Mouse (Mus musculus) retina, postnatal 7 days (tissue): ENCODE measurements around the gene Rad54l2.

Source experiments
- DNase-seq: peaks from one replicate; pipeline ENCODE4 v3.0.0-alpha.2; 2012; ENCODE audit warnings: low read depth, low spot score

The Rad54l2 gene

DNA sequence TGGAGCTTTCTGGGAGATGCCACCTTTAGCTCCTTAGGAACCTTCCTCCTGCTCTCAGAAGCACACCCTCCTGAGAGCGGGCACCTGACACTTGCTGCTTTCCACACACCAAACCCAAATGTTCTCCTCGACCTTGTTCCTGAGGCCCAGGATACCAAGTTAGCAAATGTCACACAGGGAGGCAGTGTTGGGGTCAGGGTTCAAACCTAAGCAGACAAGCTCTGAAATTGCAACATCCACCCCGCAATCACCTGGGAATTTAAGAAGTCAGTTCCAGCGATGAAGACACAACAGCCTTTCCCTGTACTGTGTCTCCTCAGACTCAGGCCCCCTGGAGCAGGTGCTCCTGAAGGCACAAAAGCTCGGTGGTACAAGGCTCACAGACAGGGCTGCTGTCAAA lies 111.3 kb downstream of the Rad54l2 start:
- DNase-seq, result no peak

GRCm38 (mm10) chr9:106676571-106676970 lies 112.4 kb downstream of the Rad54l2 start:
- no peak for DNase-seq

- DNase-seq, result no peak
Observed at GRCm38 (mm10) chr9:106675965-106676364, 113.0 kb downstream of the Rad54l2 start.

- DNase-seq, result peak; percentile 78
Observed at GRCm38 (mm10) chr9:106675480-106675879, 113.5 kb downstream of the Rad54l2 start.

GRCm38 (mm10) chr9:106673860-106674259 lies 115.1 kb downstream of the Rad54l2 start:
- DNase-seq, result no peak

GRCm38 (mm10) chr9:106664856-106665255 lies 124.1 kb downstream of the Rad54l2 start:
- no peak for DNase-seq

GRCm38 (mm10) chr9:106664433-106664832 lies 124.6 kb downstream of the Rad54l2 start:
- no peak for DNase-seq

DNA sequence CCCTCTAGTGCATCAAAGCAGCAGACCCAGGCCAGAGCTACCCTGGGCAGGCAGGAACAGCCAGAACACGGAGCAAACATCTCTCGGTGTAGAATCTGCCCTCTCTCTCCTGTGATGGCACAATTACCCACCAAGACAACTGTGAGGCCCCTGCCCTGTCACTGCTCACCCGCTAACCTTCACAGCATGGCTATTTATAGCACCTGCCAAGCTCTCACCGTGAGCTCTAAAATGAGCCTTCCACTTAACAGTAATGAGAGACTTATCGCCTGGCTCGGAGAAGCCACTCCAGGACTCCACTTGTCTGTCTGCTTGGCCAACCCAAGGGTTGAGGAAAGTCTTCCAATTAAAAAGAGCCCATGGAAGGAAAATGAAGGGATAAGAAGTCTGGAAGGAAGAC lies 125.8 kb downstream of the Rad54l2 start:
- no peak for DNase-seq

DNA sequence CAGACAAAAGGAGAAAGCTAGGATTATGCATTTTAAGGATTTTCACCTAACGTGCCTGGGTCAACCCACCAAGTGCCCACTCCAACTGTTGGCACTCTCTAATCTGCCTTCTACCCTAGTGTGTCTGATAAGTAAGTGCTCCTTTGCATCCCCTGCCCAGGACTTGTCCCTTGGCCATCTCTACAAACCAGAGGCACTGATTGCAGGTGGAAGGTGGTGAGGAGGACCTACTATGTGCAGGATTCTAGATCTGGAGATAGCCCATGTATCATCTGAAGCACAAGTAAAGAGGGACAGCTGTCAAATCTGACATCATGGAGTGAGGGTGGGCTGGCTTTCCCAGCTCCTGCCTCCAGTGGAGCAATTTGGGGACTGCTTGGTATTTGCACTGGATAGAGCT lies 129.1 kb downstream of the Rad54l2 start:
- no peak for DNase-seq

DNA sequence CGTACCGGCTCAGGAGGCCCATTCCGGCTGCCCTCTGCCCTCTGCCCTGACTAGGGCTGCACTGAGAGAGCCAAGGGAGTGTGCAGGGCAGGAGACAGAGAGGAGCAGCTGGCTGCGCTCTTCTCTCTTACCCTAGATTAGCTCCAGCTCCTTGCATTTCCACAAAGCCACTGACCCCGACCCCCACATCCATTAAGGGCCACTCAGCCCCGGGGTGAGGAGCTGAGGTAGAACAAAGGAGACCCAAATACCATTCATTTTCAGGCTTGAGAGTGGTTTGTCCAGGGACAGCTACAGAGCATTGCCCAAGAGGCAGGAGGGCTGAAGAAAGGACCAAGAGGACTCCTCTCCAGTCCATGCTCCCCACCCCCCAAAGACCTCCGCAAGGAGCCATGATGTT lies 129.6 kb downstream of the Rad54l2 start:
- no peak for DNase-seq

DNA sequence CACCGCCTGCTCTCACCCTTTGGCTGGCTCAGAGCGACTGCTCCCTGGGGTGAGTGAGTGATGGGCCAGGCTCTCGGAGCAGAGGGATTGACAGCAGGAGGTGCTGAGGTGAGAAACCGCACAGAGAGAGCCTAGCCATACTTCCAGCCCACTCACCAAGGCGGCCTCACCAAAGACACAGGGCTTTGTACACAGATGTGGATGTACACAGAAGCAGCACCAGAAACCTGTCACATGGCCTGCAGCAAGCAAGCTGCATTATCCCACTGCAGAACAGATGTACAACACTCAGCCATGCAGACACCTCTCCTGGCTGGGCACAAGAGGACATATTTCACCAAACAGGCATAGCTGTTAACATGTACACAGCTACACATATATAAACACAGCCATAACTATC lies 131.4 kb downstream of the Rad54l2 start:
- no peak for DNase-seq

DNA sequence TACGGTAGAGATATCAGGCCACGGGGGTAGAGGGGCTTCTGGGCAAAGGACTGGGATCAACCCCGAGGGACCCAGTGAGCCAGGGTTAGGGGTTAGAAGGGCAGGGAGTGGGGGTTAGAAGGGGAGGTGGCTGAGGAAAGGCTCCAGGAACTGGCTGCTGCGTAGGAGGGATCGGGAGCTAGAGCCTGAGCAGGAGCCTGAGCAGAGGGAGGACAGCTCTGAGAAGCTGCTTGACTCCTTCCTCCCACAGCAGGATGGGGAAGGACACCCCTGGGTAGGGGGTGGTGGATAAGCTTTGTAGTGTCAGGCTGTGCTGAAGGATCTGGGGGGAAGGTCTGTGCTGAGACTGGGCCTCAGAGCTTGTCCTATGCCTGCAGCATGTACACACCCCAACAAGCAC lies 132.2 kb downstream of the Rad54l2 start:
- DNase-seq, result no peak

GRCm38 (mm10) chr9:106655884-106656720 lies 132.9 kb downstream of the Rad54l2 start, which contains the start of gene Grm2:
Gene Grm2, minus strand, starts transcription at chr9:106656082.
- no peak for DNase-seq

- DNase-seq, result no peak
Observed at GRCm38 (mm10) chr9:106652720-106653119, 136.3 kb downstream of the Rad54l2 start.

GRCm38 (mm10) chr9:106647226-106647625 lies 141.8 kb downstream of the Rad54l2 start:
- DNase-seq, result no peak

- DNase-seq, result no peak
Observed at GRCm38 (mm10) chr9:106645684-106646271, 143.2 kb downstream of the Rad54l2 start.

GRCm38 (mm10) chr9:106643787-106644186 lies 145.2 kb downstream of the Rad54l2 start:
- DNase-seq, result no peak

DNA sequence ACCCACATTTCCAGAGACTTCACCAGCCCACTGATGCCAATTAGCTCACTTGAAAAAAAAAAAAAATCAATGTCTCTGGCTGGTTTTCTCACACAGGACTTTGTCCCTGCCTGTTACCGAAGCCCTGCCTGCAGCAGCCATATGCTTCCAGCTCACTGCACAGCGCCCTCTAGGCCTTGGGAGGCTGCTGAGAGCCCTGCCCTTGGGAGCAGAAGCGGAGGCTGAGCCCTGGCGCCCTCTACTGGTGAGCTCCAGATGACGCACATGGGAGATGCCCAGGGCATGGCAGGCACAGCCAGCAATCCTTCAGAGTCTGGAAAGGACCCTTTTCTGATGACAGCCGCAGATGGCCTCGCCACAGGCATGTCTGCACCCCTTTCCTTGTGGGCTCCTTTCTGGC lies 145.9 kb downstream of the Rad54l2 start:
- peak; percentile 67 for DNase-seq

GRCm38 (mm10) chr9:106641346-106641745 lies 147.6 kb downstream of the Rad54l2 start:
- no peak for DNase-seq

DNA sequence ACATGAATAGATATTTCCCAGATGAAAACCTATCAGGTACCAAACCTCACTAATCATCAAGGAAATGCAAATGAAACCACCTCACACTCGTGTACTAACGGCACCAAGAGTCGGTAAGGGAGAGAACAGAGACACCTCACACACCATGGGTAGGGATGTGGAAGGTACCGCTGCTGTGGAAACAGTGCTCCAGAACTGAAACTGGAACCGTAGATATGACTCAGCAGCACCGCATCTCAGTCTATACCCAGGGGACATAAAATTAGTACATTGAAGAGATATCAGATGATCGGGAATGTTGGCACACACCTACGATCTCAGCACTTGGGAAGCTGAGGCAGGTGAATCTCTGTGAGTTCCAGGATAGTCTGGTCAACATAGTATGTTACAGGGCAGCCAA lies 150.8 kb downstream of the Rad54l2 start:
- no peak for DNase-seq
